Mouse (Mus musculus) bone marrow, adult 2 months (tissue): ENCODE results near the gene Sesn2.

ENCODE experiments used
- CTCF ChIP-seq: fragments of 200-500 bp; IDR thresholded peaks from 2 replicates; pipeline ENCODE4 v1.5.1; 2011; ENCODE audit warnings: low read length, control low read depth; ENCODE audit not compliant: control insufficient read depth, insufficient read depth
- POLR2A ChIP-seq: fragments of 200-500 bp; IDR thresholded peaks from 2 replicates; pipeline ENCODE4 v1.6.1; 2011; ENCODE audit warnings: low read depth, mild to moderate bottlenecking, control low read depth, low read length, borderline replicate concordance; ENCODE audit not compliant: control insufficient read depth

DNA sequence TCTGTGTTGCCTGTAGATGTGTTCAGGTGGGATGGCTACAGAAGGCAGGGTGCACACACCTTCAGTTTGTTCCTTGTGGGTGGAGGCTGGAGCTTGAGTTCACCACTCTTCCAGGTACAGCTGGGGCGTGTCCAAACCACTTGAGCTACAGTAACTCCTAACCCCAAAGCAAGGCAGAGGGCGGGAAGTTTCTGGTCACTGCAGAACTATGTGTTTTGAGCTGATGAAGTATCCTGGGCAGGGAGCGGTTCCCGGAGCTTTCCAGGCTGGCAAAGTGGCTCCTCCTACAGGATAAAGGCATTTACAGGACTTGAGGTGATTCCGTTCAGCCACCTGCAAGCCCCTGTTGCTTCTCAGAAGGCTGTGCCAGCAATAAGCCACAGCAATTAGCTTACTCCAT, 43.9 kb upstream of the Sesn2 start:
- no peak for TF ChIP-seq CTCF
- TF ChIP-seq POLR2A, result no peak
